Mouse (Mus musculus) right cerebral cortex, postnatal 4 days (tissue): ENCODE measurements around the gene Tigd4.

Source experiments
- DNase-seq: peaks from one replicate; pipeline ENCODE4 v3.0.0-alpha.2; 2022

The Tigd4 gene

DNA sequence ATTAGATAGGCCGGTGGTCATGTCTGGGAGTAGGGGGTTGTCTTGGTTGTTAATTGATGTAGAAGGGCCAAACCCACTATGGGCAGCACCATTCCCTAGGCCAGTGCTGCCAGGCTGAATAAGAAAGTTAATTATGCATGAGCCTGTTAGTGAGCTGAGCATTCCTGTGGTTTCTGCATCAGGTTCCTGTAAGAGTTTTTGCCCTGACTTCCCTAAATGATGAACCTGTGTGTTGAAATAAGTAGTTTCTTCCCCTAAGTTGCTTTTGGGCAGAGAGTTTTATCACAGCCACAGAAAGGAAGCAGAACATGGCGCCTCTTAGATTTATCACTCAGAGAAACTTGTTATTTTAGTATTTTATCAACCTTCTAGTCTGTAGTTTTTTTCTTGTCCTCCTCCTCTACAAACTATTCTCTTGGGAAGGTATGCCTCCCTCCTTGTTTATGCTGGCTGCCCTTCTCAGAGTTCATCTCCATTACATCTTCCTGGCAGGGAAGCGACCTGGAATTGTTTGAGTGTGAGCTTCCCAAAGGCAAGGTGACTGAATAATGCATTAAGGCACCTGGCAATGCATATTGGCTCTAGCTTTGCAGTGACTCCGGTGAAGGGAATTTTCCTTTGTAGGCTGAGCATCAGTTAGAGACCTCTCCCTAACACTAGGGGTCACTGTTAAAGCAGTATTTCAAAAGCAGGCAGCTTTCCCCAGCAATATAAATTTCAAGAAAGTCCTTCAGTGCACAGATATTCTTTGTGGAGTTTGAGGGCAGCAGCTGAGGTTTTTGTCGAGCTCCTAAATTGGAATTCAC is 21.9 kb downstream of the Tigd4 start:
- DNase-seq, result no peak

DNA sequence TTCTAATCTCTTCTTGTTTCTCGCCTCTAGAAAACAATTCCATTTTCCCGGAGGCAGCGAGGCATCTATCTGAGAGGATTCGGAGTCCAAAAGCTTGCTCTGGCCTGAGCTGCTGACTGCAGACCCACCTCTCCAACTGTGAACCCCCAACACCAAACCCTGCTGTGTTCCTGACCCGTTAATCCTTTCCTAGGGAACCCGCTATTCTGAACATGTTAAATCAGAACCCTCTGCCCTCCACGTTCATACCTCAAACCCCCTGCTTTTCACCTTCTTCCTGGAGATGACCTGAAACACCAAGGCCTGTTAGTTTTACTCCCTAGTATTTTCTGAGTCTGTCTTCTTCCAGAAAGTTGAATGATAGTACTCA is 22.5 kb downstream of the Tigd4 start:
- no peak for DNase-seq

DNA sequence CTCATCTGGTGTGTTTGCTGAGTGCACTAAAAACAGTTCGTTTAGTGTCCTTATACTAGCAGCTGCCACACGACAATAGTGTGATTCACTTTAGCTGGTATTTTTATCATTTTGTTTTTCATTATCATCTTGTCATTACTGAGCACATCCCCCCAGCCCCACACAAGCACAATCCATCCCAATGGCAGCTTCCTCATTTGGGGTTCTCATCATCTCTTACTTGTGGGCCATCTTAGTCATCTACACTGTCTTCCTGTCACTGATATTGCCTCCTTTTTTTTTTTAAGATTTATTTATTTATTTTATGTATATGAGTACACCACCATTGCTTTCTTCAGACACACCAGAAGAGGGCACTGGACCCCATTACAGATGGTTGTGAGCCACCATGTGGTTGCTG is 25.3 kb downstream of the Tigd4 start:
- DNase-seq, result no peak

DNA sequence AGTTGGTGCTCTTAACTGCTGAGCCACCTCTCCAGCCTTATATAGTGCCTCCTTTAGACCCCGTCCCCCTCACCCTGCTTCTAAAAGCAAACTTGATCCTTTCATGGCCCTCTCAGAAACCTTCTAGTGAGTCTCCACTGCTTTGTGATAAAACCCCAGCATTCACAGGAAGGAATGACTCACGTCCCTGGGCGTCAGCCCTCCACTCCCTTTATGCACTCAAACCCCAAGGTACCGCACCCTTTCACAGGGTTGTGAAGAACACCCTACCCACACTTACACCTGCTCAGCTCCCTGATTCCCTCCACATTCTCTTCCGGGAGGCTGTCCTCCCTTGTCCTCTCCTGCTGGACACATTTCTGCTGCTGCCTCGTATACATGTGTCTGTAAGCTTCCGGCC is 25.7 kb downstream of the Tigd4 start:
- DNase-seq, result no peak

DNA sequence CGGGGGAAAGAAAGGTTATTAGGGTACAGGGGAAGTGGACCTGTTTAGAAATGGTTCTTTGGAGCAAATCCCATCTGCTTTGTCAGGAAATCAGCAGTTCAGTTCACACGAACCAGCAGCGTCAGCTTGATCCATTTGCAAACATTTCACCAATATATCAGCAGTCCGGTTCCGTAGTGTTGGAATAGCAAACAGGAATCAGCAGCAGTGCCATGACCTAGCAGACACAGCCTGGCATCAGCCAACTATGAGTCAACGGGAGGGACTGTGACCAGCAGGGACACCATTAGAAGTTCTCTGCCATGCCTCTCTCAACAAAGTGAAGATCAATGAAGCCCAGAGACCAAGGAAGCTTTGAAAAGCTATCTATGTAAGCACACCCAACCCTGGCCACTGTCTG is 26.4 kb downstream of the Tigd4 start:
- no peak for DNase-seq

DNA sequence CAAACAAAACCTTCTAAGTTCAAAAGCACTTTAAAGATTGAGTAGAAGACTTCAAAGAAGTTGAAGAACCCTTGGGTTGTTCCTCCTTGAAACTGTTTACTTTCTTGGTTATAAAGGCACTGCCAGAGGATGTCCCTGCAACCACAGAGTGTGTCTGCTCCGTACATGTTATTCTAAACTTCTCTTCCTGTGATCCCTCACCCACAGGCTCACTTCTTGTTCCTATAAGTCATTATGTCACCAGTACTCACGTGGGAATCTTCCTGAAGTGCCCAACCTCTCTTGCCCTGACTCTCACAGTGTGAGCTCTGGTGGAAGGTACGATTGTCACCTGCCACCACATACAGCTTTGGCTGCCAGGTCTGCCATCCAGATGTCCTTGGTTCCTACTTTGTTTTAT is 28.7 kb downstream of the Tigd4 start:
- DNase-seq, result no peak

DNA sequence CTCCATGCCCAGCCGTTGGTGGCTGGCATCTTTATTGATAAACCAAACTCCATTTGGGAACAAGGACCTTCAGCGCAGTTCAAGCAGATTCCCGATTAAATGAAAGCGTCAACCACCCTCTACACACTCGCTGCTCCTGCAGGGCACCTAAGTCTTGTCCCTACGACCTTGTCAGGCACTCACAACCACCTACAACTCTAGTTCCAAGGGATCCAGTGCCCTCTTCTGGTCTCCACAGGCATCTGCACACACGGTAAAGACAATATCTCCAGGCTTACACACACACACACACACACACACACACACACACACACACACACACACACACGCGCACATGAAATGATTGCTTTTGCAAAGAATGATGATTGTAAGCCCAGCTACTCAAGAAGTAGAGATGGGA is 38.2 kb downstream of the Tigd4 start:
- no peak for DNase-seq

DNA sequence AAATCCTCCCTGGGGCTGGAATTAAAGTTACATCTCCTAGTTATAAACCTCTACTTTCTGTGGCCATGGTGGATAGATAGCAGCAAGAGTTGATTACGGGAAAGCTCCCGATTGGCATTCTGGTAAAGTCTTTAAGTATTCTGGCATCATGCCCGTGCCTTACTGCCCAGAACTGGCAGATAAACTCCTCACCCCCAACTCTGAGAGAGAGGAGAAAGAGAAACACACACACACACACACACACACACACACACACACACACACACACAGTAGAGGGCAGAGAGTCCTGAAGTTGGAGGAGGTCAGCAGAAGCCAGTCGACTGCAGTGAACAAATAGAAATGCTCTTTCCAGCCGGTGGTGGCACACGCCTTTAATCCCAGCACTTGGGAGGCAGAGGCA is 43.7 kb downstream of the Tigd4 start:
- no peak for DNase-seq

DNA sequence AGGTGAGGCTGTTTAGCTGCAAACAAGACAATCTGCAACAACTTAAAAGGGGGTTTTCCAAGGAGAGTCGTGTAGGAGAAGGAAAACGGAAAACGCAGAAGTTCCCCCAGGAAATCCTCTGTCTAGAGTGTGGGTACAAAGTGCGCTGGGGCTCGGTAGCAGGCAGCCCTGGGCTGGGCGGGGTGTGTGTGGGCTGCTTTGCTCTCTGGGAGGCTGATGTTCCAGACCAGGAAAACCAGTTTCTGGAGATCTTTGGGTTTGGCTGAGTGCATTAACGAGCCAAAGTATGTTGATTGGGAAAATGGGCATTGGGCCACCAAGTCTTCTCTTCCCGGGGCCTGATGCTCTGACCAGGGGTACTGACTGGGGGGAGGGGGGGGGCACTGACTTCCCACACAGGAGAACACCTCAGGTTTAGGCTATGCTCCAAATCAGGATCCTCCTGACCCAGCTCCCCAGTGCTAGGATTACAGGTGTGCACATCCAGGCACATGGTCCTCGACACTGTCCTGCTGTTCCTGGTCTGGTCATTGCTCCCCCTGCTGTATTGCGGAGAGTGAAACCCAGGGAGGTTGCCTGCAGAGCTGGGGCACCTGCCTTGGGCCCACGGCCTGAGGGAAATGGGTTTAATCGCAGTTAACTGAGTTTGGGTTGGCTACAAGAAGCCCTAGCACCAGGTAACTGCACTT is 44.7 kb downstream of the Tigd4 start:
- DNase-seq, result no peak

DNA sequence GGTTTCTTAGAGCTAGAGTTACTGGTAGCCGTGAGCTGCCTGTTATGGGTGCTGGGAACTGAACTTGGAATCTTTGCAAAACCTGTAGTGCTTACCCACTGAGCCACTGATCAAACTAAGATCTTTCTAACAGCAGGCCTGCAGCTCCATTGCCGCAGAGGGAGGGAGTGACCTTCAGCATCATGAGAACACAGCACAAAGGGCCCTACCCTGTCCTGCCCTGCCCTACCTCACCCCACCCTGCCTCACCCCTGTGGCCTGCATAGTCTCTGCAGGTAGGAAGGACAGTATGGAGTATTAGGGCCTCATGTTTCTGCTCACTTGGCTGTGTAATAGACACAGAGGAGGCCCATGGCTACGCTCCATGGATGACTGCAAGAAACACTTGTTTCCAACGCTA is 45.5 kb downstream of the Tigd4 start:
- DNase-seq, result no peak

DNA sequence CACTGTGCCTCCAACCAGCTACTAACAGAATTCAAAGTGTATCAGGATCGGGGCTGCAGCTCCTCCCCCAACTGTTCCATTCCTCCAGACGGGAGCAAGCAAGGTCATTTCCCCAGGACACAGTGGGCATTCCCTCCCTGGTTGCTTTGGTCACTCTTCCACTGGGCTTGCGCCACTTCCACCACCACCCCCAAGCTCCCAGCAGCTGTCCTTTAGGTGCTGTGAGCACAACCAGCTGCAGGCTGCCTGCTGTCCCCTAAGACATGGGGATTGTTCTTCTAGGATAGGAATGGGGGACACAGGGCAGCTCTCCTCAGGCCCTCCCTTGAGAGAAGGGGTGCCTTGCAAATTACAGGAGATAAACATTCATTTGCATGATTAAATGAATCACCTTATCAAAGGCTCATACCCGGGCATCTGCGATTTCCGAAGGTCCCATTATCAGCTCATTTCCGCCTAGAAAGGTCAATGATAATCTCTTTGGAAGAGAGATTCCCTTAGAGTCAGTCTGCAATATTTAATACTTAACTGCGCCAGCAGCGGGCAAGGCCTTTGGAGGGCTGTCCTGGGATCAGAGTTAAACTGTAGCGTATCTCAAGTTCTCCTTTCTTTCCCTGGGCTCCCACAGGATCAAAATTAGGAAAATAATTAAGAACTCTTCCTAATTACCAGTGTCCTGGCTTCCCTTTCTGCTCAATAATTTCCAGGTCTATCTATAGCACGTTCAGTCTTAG is 46.6 kb downstream of the Tigd4 start:
- no peak for DNase-seq

DNA sequence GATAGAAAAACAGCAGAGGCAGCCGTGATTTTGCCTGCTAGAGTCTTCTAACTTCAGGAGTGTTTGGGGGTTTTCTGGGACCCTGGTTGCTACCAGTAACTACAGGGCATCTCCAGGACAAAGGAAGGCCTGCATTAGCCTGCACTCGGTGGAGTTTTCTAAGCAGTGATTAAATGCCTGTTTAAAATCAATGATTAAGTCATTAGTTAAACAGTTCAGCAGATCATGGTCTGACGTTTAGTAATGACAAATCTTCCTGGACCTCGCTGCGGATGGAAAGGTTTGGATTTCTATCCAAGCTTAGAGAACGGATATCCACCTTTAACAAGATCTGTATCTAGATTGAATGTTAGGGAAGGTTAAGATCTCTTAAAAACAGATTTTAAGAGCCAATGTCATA is 47.2 kb downstream of the Tigd4 start:
- DNase-seq, result no peak

DNA sequence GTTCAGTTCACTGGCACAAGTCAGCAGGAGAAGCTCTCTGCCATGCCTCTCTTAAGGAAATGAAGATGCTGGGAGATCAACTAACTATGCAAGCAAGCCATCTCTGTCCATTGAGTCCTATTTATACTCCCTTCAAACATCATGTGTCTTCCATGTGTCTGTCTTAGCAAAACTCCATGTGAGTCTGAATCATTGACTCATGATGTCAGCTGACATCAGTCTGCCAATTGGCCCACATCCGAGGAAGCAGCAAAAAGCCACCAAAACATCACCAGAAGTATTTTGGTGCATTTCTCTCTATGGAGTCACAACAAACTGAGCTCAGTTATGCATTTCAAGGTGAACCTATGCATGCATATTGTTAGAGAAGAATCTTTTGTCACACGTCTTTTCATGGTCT is 48.0 kb downstream of the Tigd4 start:
- no peak for DNase-seq

DNA sequence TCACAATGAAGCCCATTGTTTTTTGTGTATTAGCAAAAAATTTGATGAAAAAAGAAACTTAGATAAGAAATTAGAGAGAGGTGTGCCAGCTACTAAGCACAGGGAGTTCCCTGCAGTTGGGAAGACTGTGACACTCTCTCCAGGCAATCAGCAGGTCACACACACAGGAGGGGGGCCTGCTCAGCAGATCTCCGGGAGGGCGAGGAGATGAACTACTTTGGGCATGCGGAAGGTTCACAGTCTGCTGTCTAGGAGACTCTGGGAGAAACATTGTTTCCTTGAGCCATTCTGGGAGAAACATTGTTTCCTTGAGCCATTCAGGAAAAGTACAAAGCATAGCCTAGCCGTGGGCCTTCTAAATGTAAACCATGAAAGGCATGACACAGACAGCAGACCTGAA is 49.6 kb downstream of the Tigd4 start:
- DNase-seq, result no peak

DNA sequence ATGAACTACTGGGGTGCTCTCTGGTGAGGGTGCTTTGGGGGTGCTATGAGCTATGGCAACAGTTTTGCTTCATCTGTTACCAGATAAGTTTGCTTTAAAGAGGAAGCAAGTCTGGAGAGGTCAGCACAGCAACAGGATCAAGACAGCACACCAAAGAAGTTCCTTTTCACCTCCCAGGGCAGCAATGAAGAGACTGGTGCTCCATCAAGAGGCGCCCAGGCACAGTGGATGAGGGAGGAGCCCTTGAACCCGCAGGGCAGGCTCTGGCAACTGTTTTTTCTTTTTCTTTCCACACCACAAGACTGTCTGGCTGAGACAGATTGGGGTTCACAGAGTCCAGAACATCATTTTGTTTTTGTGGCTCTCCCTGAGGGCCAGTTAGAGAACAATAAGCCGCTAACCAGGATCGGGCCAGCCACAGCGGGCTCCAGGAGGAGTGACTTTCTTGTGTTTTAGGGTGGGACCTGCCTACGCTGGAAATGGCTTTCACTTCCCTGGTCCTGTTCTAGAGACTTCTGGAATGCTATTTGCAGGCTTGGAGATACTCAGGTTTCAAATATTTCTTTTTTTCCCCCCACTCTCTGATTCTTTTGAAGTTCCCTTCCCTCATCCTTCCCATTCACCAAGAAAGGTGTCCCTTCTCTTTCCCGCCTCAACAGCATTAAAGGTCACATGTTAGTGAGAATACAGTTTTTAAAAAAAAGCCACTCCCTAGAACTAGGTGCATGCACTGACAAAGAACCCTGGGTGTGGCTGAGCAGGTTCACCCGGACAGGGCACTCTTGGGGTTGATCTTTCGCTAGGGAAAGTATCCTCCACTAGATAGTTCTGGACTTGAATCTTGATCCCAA is 52.0 kb downstream of the Tigd4 start:
- DNase-seq, result no peak

DNA sequence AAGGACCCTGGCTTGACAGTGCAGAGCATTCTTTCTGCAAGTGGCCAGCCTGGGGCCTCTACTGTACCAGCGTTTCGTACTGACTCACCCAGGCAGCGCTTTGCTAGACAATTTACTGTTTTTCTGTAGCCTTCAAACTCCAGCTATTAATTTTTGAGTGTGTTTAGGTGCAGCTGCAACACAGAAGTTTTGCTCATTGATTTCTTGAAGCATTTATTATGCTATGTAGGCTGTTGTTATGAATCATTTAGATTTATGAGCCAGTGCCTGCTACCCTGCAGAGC is 52.6 kb downstream of the Tigd4 start:
- DNase-seq, result no peak

DNA sequence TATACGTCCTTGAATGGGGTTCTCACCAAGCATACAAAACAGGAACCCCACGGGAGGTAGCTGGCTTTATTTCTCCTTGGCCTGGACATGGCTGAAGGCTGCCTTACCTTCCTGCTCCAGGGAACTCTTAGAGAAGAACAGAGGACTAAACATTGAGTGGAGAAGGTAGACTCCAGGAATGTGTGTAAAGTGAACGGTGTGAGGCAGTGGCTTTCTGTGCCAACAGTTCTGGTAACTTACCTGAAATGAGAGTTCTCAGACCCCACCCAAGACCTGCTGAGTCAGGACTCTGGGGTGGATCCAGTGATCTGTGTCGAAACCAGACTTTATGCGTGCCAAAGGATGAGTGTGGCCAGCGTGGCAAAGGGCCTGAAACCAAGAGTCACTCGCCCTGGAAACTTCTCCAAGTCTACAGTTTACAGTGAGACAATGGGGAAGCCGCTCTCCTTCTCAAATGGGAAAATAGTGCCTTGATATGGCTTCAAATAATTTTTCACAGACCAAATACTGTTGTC is 53.0 kb downstream of the Tigd4 start:
- DNase-seq, result no peak
